Mouse (Mus musculus) limb, embryonic 12.5 days (tissue): ENCODE results near the gene Slc7a15. TPM values are rescaled to one million over a fixed set of nuclear protein-coding genes. Genes with fewer than 3 reads are reported as not detected.

Experiments
- ATAC-seq: fragments of 200-750 bp; cut with Nextera tagmentation; 2 replicates; pipeline ENCODE4 v1.8.0; 2017; ENCODE audit warnings: low read depth, moderate TSS enrichment; ENCODE audit not compliant: insufficient number of reproducible peaks, insufficient read depth, low FRiP score, low TSS enrichment
- H3K27ac ChIP-seq: fragments of 300-500 bp; sonication (generic); 2 replicates; pipeline ENCODE4 v1.5.1; 2016; ENCODE audit warnings: mild to moderate bottlenecking, moderate library complexity
- H3K27me3 ChIP-seq: fragments of 300-500 bp; sonication (generic); 2 replicates; pipeline ENCODE4 v1.6.1; 2016; ENCODE audit warnings: mild to moderate bottlenecking, moderate library complexity
- H3K36me3 ChIP-seq: fragments of 300-500 bp; sonication (generic); 2 replicates; pipeline ENCODE4 v1.6.1; 2016; ENCODE audit warnings: mild to moderate bottlenecking, moderate library complexity
- H3K4me1 ChIP-seq: fragments of 300-500 bp; sonication (generic); replicated peaks from 2 replicates; pipeline ENCODE4 v1.6.1; 2016
- H3K4me2 ChIP-seq: fragments of 300-500 bp; sonication (generic); 2 replicates; pipeline ENCODE4 v1.6.1; 2016; ENCODE audit warnings: mild to moderate bottlenecking, moderate library complexity
- H3K4me3 ChIP-seq: fragments of 300-500 bp; sonication (generic); replicated peaks from 2 replicates; pipeline ENCODE4 v1.5.1; 2016; ENCODE audit warnings: mild to moderate bottlenecking
- H3K9ac ChIP-seq: fragments of 300-500 bp; sonication (generic); replicated peaks from 2 replicates; pipeline ENCODE4 v1.6.1; 2016; ENCODE audit warnings: mild to moderate bottlenecking, moderate library complexity
- H3K9me3 ChIP-seq: fragments of 300-500 bp; sonication (generic); 2 replicates; pipeline ENCODE4 v1.6.1; 2016; ENCODE audit warnings: mild to moderate bottlenecking, moderate library complexity
- WGBS: fragments of 180-500 bp; shearing (Covaris S2); methylation state at CpG from one replicate; pipeline ENCODE4 v1.1.7; 2016; 5-methylcytosine and 5-hydroxymethylcytosine counted together
- polyA plus RNA-seq: library from polyadenylated mRNA; unstranded; fragments of >200 nt; fragmentation: Nextera tagmentation; extraction: Ambion mirVana; gene quantifications from 2 replicates; pipeline ENCODE4 v1.2.1, GENCODE M21; 2016

Gene Slc7a15
- polyA plus RNA-seq, 1 experiment from 2014 or later: not detected

DNA sequence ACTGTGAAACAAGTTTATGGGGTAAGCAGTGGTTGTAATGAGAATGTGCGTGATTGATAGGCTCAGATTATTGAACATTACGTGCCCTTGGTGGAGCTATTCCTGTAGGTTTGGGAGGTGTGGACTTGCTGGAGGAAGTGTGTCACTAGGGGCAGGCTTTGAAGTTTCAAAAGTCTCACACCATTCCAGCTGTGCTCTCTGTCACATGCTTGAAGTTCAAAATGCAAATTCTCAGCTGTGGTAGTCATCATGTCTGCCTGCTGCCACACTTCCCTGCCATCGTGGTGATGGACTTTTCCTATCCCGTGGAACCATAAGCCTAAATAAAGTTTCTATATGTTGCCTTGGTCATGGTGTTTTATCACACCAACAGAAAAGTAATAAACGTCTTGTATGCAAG, 71.1 kb downstream of the Slc7a15 start:
- H3K27ac ChIP-seq: no peak overlapping the region
- WGBS: 72% methylated on average over 5 of the region's 5 CpGs
- H3K4me3 ChIP-seq: no peak overlapping the region
- ATAC-seq: no peak
- H3K36me3 ChIP-seq: no peaks in the 10 kb centered on the region
- H3K27me3 ChIP-seq: no peaks in the 10 kb centered on the region
- H3K9me3 ChIP-seq: no peaks in the 10 kb centered on the region
- no peak overlapping the region for H3K4me2 ChIP-seq
- no peaks in the 10 kb centered on the region for H3K4me1 ChIP-seq
- H3K9ac ChIP-seq: no peak overlapping the region

GRCm38 (mm10) chr12:8527175-8527574, 71.7 kb downstream of the Slc7a15 start:
- no peaks in the 10 kb centered on the region for H3K27me3 ChIP-seq
- H3K4me1 ChIP-seq: no peaks in the 10 kb centered on the region
- no peak overlapping the region for H3K27ac ChIP-seq
- no peak overlapping the region for H3K9ac ChIP-seq
- H3K9me3 ChIP-seq: no peaks in the 10 kb centered on the region
- no peak overlapping the region for H3K4me3 ChIP-seq
- WGBS: 45% methylated on average over 1 of the region's 1 CpGs
- no peaks in the 10 kb centered on the region for H3K36me3 ChIP-seq
- H3K4me2 ChIP-seq: no peak overlapping the region
- no peak for ATAC-seq

GRCm38 (mm10) chr12:8524062-8524461, 74.8 kb downstream of the Slc7a15 start:
- Histone ChIP-seq H3K4me1 (peaks cover 12% of the 10 kb centered on the region), H3K27me3 (no peaks in the 10 kb centered on the region), H3K9ac (no peak overlapping the region), H3K36me3 (no peaks in the 10 kb centered on the region), H3K4me3 (no peak overlapping the region), H3K9me3 (no peaks in the 10 kb centered on the region), H3K4me2 (no peak overlapping the region), H3K27ac (no peak overlapping the region)
- no peak for ATAC-seq
- 48% methylated on average over 5 of the region's 5 CpGs for WGBS

DNA sequence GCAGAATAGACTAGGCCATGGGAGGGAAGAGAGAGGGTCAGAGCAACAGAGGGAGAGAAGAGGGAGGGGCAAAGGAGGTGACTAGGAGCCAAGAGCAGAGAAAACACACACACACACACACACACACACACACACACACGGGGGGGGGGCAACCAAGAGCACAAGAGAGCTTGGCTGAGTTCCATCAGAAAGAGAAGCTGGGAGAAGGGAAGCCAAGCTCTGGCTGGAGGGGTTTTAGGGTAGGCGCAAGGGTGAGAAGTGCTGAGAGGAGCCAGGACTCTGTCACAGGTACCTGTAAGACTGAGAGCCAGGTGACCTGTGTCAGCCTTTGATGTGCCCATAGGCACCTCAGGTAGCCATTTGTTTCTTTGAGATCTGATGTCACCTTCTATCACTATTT, 76.2 kb downstream of the Slc7a15 start:
- no peaks in the 10 kb centered on the region for H3K9me3 ChIP-seq
- peaks cover 12% of the 10 kb centered on the region for H3K4me1 ChIP-seq
- no peak overlapping the region for H3K4me3 ChIP-seq
- H3K9ac ChIP-seq: no peak overlapping the region
- H3K36me3 ChIP-seq: no peaks in the 10 kb centered on the region
- no peak overlapping the region for H3K27ac ChIP-seq
- 90% methylated on average over 2 of the region's 2 CpGs for WGBS
- no peaks in the 10 kb centered on the region for H3K27me3 ChIP-seq
- H3K4me2 ChIP-seq: no peak overlapping the region
- ATAC-seq: no peak

DNA sequence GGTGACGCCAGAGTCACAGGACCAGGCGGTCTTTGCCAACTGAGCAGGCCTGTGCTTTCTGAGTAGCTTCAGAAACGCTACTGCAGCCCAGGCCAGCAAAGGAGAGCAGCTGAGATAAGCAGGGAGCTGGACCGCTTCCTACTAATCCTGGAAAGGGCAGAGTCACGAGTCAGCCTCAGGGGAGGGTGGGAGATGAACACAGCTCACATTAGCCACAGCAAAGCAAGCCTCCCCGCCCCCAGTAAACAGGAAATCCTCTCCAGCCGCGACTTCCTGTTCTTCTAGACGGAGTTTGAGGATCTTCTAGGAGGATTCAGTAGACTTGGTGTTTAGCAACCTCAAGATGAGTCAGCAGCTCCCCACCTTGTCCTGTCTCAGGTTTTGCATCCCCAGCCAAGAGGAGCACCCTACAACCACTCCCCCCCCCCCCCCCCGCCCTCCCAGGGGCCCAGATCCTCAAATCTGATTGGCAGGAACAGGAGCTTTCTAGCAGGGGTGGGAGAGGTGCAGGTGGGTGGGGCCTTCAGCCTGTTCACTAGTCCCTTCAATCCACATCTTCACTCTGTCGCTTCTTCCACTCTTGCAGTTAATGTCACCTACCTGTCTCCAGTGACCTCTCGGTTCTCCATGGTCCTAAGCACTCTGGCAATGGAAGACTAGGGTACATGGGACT, 77.4 kb downstream of the Slc7a15 start:
- no peaks in the 10 kb centered on the region for H3K27me3 ChIP-seq
- no peak overlapping the region for H3K4me2 ChIP-seq
- no peaks in the 10 kb centered on the region for H3K9me3 ChIP-seq
- no peak overlapping the region for H3K4me3 ChIP-seq
- no peak overlapping the region for H3K9ac ChIP-seq
- 45% methylated on average over 12 of the region's 12 CpGs for WGBS
- peaks cover 12% of the 10 kb centered on the region for H3K4me1 ChIP-seq
- H3K36me3 ChIP-seq: no peaks in the 10 kb centered on the region
- no peak overlapping the region for H3K27ac ChIP-seq
- ATAC-seq: no peak

DNA sequence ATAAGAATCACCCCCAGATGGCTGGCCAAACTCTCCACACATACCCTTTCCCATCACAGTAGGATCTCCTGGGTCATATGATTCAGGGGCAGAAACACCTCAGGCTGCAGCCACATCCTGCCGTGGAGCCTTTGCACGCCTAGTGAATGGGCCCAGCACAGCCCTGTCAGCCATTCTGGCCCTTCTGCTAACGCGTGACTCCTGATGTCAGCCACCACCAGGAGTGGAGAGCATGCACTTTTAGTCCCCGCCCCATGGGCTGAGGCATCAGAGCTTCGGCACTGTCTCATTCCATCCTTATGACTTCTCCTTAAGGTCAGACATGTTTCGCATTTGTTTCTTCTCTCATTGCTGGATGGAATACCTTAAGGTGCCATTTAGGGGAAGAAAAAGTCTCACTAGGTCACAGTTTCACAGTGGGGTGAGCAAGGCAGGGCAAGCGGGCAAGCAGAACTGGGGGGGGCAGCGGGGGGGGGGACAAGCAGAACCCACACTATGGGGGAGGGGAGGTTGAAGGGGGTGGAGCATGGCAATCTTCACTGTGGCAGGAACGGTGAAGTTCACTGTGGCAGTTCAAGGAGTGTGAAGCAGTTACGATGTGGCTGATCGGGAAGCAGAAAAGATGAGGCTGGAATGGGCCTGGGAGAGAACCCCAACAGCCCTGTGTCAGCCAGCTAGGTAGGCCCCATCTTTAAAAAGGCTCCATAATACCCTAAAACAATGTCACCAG, 79.3 kb downstream of the Slc7a15 start:
- H3K9ac ChIP-seq: no peak overlapping the region
- no peaks in the 10 kb centered on the region for H3K27me3 ChIP-seq
- peaks cover 12% of the 10 kb centered on the region for H3K4me1 ChIP-seq
- no peak overlapping the region for H3K27ac ChIP-seq
- no peak overlapping the region for H3K4me3 ChIP-seq
- WGBS: 59% methylated on average over 12 of the region's 12 CpGs
- H3K36me3 ChIP-seq: no peaks in the 10 kb centered on the region
- no peaks in the 10 kb centered on the region for H3K9me3 ChIP-seq
- no peak for ATAC-seq
- no peak overlapping the region for H3K4me2 ChIP-seq

DNA sequence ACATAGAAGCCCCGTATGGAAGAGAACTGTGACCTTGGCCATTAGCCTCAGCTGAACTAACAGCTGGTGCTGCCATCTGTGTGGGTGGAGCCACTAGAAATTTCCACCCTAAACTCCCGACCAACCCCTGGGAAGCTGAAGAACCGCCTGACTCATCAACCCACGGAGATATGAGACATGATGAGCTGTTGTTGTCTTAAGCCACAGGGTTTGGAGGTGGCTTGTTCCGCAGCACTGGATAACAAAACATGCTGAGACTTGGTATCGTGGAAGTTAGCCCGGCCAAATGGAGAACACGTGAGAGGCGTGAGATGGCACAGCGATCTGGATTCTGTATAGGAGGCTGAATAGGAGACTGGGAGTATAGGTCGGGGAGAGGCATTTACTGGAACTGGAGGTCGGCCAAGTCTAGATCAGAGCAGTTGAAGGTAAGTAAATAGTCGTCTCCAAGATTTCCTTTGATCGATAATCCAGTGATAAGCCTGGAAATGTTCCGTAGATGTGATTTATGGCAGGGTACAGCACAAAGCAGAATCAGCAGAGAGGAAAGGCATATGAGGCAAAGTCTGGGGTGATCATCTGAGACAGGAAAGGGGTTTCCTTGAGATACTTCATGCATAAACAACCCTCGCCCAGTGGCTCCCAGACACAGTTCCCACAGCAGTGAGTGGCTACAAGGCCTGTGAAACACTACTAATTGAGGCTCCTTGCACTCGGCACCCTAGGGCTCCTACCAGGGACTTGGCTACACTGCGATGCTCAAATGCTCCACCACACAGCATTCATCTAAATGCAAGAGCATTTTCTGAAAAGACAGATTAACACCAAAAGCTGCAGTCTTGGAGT, 87.6 kb downstream of the Slc7a15 start:
- Histone ChIP-seq H3K4me3 (no peak overlapping the region), H3K4me2 (no peak overlapping the region), H3K27me3 (no peaks in the 10 kb centered on the region), H3K27ac (no peak overlapping the region), H3K9me3 (no peaks in the 10 kb centered on the region), H3K36me3 (no peaks in the 10 kb centered on the region), H3K4me1 (no peaks in the 10 kb centered on the region), H3K9ac (no peak overlapping the region)
- WGBS: 79% methylated on average over 18 of the region's 18 CpGs
- ATAC-seq: no peak

GRCm38 (mm10) chr12:8510317-8510988, 88.4 kb downstream of the Slc7a15 start:
- H3K27me3 ChIP-seq: no peaks in the 10 kb centered on the region
- no peaks in the 10 kb centered on the region for H3K9me3 ChIP-seq
- no peak overlapping the region for H3K4me2 ChIP-seq
- no peak overlapping the region for H3K4me3 ChIP-seq
- no peaks in the 10 kb centered on the region for H3K36me3 ChIP-seq
- no peak overlapping the region for H3K9ac ChIP-seq
- WGBS: 50% methylated on average over 6 of the region's 6 CpGs
- H3K27ac ChIP-seq: no peak overlapping the region
- ATAC-seq: no peak
- H3K4me1 ChIP-seq: no peaks in the 10 kb centered on the region

DNA sequence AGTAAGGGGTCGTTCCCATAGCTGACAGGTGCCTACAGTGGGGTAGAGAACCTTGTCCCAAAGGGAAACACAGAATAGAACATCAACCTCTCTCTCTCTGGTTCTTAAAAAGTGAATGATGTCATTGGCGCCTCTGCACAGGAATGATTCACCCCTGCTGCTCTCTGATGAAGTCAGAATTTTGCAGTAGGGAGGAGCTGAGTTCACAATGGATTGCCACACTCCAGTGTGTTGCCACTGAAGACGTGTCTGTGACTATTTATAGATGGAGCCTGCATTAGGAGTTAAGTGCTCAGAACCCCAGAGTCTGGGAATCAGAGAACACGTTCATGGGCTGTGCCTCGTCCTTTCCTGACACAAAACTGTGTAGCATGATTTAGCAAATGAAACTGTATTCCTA, 89.2 kb downstream of the Slc7a15 start:
- 70% methylated on average over 5 of the region's 5 CpGs for WGBS
- Histone ChIP-seq H3K4me2 (no peak overlapping the region), H3K4me1 (no peaks in the 10 kb centered on the region), H3K27ac (no peak overlapping the region), H3K9me3 (no peaks in the 10 kb centered on the region), H3K27me3 (no peaks in the 10 kb centered on the region), H3K4me3 (no peak overlapping the region), H3K36me3 (no peaks in the 10 kb centered on the region), H3K9ac (no peak overlapping the region)
- no peak for ATAC-seq

GRCm38 (mm10) chr12:8506954-8507707, 91.7 kb downstream of the Slc7a15 start:
- ATAC-seq: no peak
- Histone ChIP-seq H3K9me3 (no peaks in the 10 kb centered on the region), H3K9ac (no peak overlapping the region), H3K4me2 (no peak overlapping the region), H3K4me3 (no peak overlapping the region), H3K4me1 (no peaks in the 10 kb centered on the region), H3K36me3 (no peaks in the 10 kb centered on the region), H3K27ac (no peak overlapping the region), H3K27me3 (no peaks in the 10 kb centered on the region)
- WGBS: 78% methylated on average over 9 of the region's 9 CpGs
